Mouse (Mus musculus) heart, embryonic 12.5 days (tissue): ENCODE measurements around the gene Tst. TPM values are rescaled to one million over a fixed set of nuclear protein-coding genes. Genes with fewer than 3 reads are reported as not detected.

ENCODE experiments used
- ATAC-seq: fragments of 200-750 bp; cut with Nextera tagmentation; 2 replicates; pipeline ENCODE4 v1.8.0; 2017; ENCODE audit warnings: moderate TSS enrichment, moderate library complexity; ENCODE audit not compliant: insufficient number of reproducible peaks, low FRiP score
- H3K27ac ChIP-seq: fragments of 300-500 bp; sonication (generic); 2 replicates; pipeline ENCODE4 v1.5.1; 2016; ENCODE audit warnings: mild to moderate bottlenecking, moderate library complexity; ENCODE audit not compliant: poor library complexity, severe bottlenecking
- H3K27me3 ChIP-seq: fragments of 300-500 bp; sonication (generic); replicated peaks from 2 replicates; pipeline ENCODE4 v1.6.1; 2016; ENCODE audit warnings: mild to moderate bottlenecking, moderate library complexity
- H3K36me3 ChIP-seq: fragments of 300-500 bp; sonication (generic); 2 replicates; pipeline ENCODE4 v1.6.1; 2016; ENCODE audit warnings: mild to moderate bottlenecking, moderate library complexity
- H3K4me1 ChIP-seq: fragments of 300-500 bp; sonication (generic); replicated peaks from 2 replicates; pipeline ENCODE4 v1.6.1; 2016; ENCODE audit warnings: mild to moderate bottlenecking
- H3K4me2 ChIP-seq: fragments of 300-500 bp; sonication (generic); 2 replicates; pipeline ENCODE4 v1.6.1; 2016; ENCODE audit warnings: mild to moderate bottlenecking, moderate library complexity
- H3K4me3 ChIP-seq: fragments of 300-500 bp; sonication (generic); 2 replicates; pipeline ENCODE4 v1.5.1; 2016; ENCODE audit warnings: mild to moderate bottlenecking
- H3K9ac ChIP-seq: fragments of 300-500 bp; sonication (generic); 2 replicates; pipeline ENCODE4 v1.6.1; 2016; ENCODE audit warnings: mild to moderate bottlenecking, moderate library complexity
- H3K9me3 ChIP-seq: fragments of 300-500 bp; sonication (generic); replicated peaks from 2 replicates; pipeline ENCODE4 v1.6.1; 2016; ENCODE audit warnings: mild to moderate bottlenecking, moderate library complexity
- WGBS: fragments of 180-500 bp; shearing (Covaris S2); methylation state at CpG from one replicate; pipeline ENCODE4 v1.1.7; 2016; 5-methylcytosine and 5-hydroxymethylcytosine counted together
- polyA plus RNA-seq: library from polyadenylated mRNA; unstranded; fragments of >200 nt; fragmentation: Nextera tagmentation; extraction: Ambion mirVana; gene quantifications from 2 replicates; pipeline ENCODE4 v1.2.1, GENCODE M21; 2016

Gene Tst
- polyA plus RNA-seq, 1 experiment from 2014 or later = 9.0 TPM

DNA sequence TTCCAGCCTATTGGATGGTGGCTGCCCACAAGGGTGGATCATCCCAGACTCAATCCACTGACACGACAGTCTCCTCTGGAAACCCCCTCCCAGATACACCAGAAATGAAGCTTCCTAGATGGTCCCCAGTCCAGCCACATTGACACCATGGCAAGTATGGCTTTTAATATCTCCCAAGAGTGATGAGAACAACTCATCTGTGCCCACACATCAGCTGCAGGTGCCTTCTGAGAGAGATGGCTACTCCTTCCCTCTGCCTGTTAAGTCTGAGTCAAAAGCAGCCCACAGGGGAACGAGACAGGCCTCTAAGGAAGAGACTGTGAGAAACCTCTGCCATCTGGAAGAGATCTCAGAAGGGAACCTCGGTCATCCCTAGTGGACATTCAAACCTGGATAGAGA is 37.9 kb downstream of the Tst start:
- Histone ChIP-seq H3K4me3 (no peak overlapping the region), H3K27ac (no peak overlapping the region), H3K4me1 (peaks cover 5% of the 10 kb centered on the region), H3K9ac (no peak overlapping the region), H3K4me2 (no peak overlapping the region), H3K36me3 (no peaks in the 10 kb centered on the region), H3K27me3 (peaks cover 42% of the 10 kb centered on the region), H3K9me3 (no peaks in the 10 kb centered on the region; the same call in 1 of the 2 replicates)
- 63% methylated on average over 3 of the region's 3 CpGs for WGBS
- ATAC-seq = no peak

DNA sequence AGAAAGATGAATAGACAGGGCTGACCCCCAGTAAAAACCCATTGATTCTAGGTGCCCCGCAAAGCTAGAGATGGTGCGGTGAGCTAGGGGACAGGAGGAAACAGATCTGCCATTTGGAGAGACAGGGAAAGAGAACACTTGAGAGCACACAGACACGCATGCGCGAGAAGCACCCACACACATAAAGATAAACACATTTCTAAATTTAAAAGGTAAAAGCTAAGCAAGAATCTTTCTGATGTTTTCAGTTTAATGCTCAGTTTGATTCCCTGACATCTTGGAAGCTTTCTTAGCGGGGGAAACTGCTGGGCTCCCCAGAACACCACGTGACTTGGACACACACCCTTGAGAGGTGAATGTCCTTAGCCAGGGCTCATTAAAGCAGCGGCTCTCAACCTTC is 38.8 kb downstream of the Tst start:
- Histone ChIP-seq H3K9ac (no peak overlapping the region), H3K27ac (no peak overlapping the region), H3K4me1 (peaks cover 5% of the 10 kb centered on the region), H3K27me3 (peaks cover 40% of the 10 kb centered on the region), H3K9me3 (no peaks in the 10 kb centered on the region; the same call in 1 of the 2 replicates), H3K4me3 (no peak overlapping the region), H3K4me2 (no peak overlapping the region), H3K36me3 (no peaks in the 10 kb centered on the region)
- WGBS = 79% methylated on average over 8 of the region's 8 CpGs
- ATAC-seq = no peak

DNA sequence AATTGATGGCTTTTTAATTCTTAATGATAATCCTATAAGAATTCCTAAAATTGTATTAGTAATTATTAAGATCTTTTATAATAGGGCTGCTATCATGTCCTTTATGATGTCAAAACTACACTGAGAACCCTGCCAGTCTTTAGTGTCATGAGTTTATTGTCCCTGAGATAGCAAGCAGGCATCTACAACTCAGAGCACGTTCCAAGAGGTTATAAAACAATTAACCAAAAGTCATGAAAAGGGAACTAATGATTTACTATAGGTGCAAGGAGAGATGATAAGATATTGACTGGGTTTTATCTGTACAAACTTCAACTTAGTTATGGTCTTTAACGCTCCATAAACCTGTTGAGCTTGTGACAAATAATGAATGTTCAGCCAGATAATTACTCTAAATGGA is 39.8 kb downstream of the Tst start:
- no peak overlapping the region for H3K27ac ChIP-seq
- peaks cover 39% of the 10 kb centered on the region for H3K27me3 ChIP-seq
- H3K4me1 ChIP-seq = peaks cover 5% of the 10 kb centered on the region
- no peak overlapping the region for H3K4me2 ChIP-seq
- H3K9me3 ChIP-seq = peaks cover 2% of the 10 kb centered on the region; the same call in 1 of the 2 replicates
- no peaks in the 10 kb centered on the region for H3K36me3 ChIP-seq
- no peak overlapping the region for H3K4me3 ChIP-seq
- no peak for ATAC-seq
- 75% methylated on average over 2 of the region's 2 CpGs for WGBS
- no peak overlapping the region for H3K9ac ChIP-seq

DNA sequence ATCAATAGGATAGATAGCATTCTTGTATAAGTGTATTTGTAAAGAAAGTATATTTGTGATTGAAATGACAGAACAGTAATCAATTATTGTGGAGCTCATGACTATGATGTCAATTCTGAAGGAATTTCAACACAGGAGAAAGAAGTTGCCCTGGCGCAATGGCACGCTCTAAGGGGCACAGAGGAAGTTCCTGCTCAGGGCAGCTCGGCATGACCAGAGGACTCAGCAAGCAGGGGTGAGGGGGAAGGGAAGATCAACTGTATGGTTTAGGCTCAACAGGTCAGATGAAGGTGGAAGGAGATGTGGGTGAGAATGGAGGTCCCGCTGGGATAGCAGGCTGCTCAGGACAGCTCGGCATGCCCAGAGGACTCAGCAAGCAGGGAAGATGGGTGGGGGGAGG is 50.2 kb downstream of the Tst start:
- WGBS = 83% methylated on average over 5 of the region's 5 CpGs
- Histone ChIP-seq H3K27me3 (peaks cover 8% of the 10 kb centered on the region; the same call in 1 of the 2 replicates), H3K4me2 (no peak overlapping the region), H3K36me3 (no peaks in the 10 kb centered on the region), H3K9me3 (no peaks in the 10 kb centered on the region), H3K4me3 (no peak overlapping the region), H3K27ac (no peak overlapping the region), H3K4me1 (no peaks in the 10 kb centered on the region), H3K9ac (no peak overlapping the region)
- ATAC-seq = no peak

DNA sequence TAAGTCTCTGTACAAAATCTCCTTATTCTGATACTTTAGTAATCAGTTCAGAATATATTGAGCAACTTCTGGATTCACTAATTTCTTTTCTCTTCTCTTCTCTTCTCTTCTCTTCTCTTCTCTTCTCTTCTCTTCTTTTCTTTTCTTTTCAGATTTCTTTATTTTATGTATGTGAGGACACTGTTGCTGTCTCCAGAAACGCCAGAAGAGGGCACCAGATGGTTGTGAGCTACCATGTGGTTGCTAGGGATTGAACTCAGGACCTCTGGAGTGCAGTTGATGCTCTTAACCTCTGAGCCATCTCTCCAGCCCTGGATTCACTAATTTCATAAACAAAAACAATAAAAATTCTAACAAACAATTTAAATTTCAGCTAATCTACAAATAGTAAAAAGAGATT is 50.7 kb downstream of the Tst start:
- Histone ChIP-seq H3K36me3 (no peaks in the 10 kb centered on the region), H3K9ac (no peak overlapping the region), H3K4me3 (no peak overlapping the region), H3K4me1 (no peaks in the 10 kb centered on the region), H3K9me3 (no peaks in the 10 kb centered on the region), H3K27me3 (peaks cover 8% of the 10 kb centered on the region; the same call in 1 of the 2 replicates), H3K4me2 (no peak overlapping the region), H3K27ac (no peak overlapping the region)
- no peak for ATAC-seq
- WGBS = 0% methylated on average over 1 of the region's 1 CpGs

DNA sequence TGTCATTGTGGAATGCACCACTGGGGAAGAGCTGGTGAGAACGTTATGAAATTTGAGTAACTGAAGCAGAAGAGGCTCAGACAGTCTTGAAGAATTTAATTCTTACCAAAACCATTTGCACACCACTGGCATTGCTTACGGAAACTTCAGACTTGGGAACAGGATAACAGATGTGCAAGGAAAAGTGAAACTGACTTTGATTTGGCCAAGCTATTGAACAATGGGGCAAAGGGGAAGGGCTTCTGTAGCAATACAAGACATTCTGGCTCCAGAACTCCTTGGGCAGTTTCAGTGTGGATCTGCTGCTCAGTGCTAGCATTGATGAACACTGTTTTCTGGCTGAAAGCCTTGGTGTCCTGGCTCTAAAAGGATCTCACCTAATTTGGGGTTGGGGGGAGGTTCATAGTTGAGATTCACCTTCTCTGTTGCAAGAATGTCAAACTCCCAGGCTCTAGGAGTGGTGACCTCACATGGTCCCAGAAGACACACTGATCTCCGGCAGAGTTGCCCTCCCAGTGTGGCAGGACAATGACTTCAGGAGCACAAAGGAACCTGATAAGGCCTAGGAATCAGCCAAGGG is 54.0 kb downstream of the Tst start:
- 43% methylated on average over 3 of the region's 3 CpGs for WGBS
- Histone ChIP-seq H3K9ac (no peak overlapping the region), H3K4me2 (no peak overlapping the region), H3K4me1 (no peaks in the 10 kb centered on the region), H3K36me3 (no peaks in the 10 kb centered on the region), H3K9me3 (no peaks in the 10 kb centered on the region), H3K4me3 (no peak overlapping the region), H3K27me3 (peaks cover 8% of the 10 kb centered on the region), H3K27ac (no peak overlapping the region)
- ATAC-seq = no peak

Other genes with a start within 250 kb of the Tst start
- 34.4 and 38.0 TPM in 2 replicates for gene Ift27, start 231.8 kb downstream of the Tst start, polyA plus RNA-seq
- gene Pvalb, start 199.5 kb downstream of the Tst start, polyA plus RNA-seq = 0.21 and 0.49 TPM in 2 replicates
- gene Ncf4, start 161.1 kb downstream of the Tst start, polyA plus RNA-seq = 11.2 and 13.7 TPM in 2 replicates
- gene Csf2rb2, start 100.2 kb downstream of the Tst start, polyA plus RNA-seq = 0.48 and 0.51 TPM in 2 replicates
- 2.4 and 3.1 TPM in 2 replicates for gene Csf2rb, start 80.2 kb downstream of the Tst start, polyA plus RNA-seq
- gene Tex33, start 10.0 kb downstream of the Tst start, polyA plus RNA-seq = not detected in 2 replicates
- 0.32 and 1.1 TPM in 2 replicates for gene Mpst, start 509 bp upstream of the Tst start, polyA plus RNA-seq
- gene Kctd17, start 22.7 kb upstream of the Tst start, polyA plus RNA-seq = 19.9 and 21.6 TPM in 2 replicates
- gene Tmprss6, start 62.7 kb upstream of the Tst start, polyA plus RNA-seq = 0.19 and 0.30 TPM in 2 replicates
- gene Il2rb, start 89.4 kb upstream of the Tst start, polyA plus RNA-seq = 0.09 TPM in 1 of 2 replicates, not detected in the other
- 30.4 and 32.4 TPM in 2 replicates for gene C1qtnf6, start 125.5 kb upstream of the Tst start, polyA plus RNA-seq
- 0.13 TPM in 1 of 2 replicates, not detected in the other for gene Sstr3, start 138.8 kb upstream of the Tst start, polyA plus RNA-seq
- gene Rac2, start 166.9 kb upstream of the Tst start, polyA plus RNA-seq = 5.5 and 6.9 TPM in 2 replicates
- gene Cyth4, start 191.1 kb upstream of the Tst start, polyA plus RNA-seq = 3.8 and 4.8 TPM in 2 replicates